In genomic region chr2:167043400-167044121, GRCm38 (mm10) we compare ENCODE assay signal across 10 mouse cellular contexts. TPM values are rescaled to one million over a fixed set of nuclear protein-coding genes. Genes with fewer than 3 reads are reported as not detected.
A peak's percentile ranks its signal among the peaks of the same experiment; 100 is the strongest.
DNase-seq lines count a peak whose midpoint lies in the region; ATAC-seq and TF ChIP-seq lines count a peak whose summit lies in the region.
"Had no signal": no experiment of that assay in that cellular context is flagged by ENCODE, and none has a peak within 500 bp of the region (broad histone marks: within the 10 kb centered on the region; RNA-seq: fewer than 3 reads in every experiment).

No protein-coding gene starts in this region.

- peak; percentile 90 for ATAC-seq in kidney, embryonic 15.5 days (replicated peaks; ENCODE audit: low FRiP score)
- ATAC-seq in erythroblast, adult 5-6 weeks (replicated peaks; ENCODE audit: low FRiP score, poor library complexity, severe bottlenecking), result peak; percentile 89
- peak; percentile 99 for ATAC-seq in liver, embryonic 14.5 days (ENCODE audit: insufficient read depth)
- ATAC-seq in stomach, embryonic 16.5 days (ENCODE audit: insufficient read depth, low FRiP score), result peak; percentile 70; the same call in 1 of the 2 replicates
- no peak for ATAC-seq in cerebellum, adult (ENCODE audit: insufficient number of reproducible peaks, low FRiP score, low TSS enrichment)

- peak; percentile 98 for TF ChIP-seq EP300 in liver, embryonic 14.5 days (IDR thresholded peaks at IDR 0.05; ENCODE audit: low read depth)

- H3K27me3 ChIP-seq in kidney, embryonic 15.5 days, result no peaks in the 10 kb centered on the region
- no peaks in the 10 kb centered on the region for H3K27me3 ChIP-seq in liver, embryonic 14.5 days (ENCODE audit: control insufficient read depth, insufficient read depth, low read length)
- H3K27me3 ChIP-seq in stomach, embryonic 16.5 days (ENCODE audit: control insufficient read depth, insufficient read depth, low read length), result no peaks in the 10 kb centered on the region
- H3K27me3 ChIP-seq: hindbrain, embryonic 13.5 days had no signal

- no peak overlapping the region for H3K4me3 ChIP-seq in kidney, embryonic 15.5 days (replicated peaks)
- peak overlapping the region; percentile 36 to 62 for H3K4me3 ChIP-seq in liver, embryonic 14.5 days (ENCODE audit: insufficient read depth in 1 of 2, low read depth in 2 of 2, low read length in 2 of 2)
- no peak overlapping the region for H3K4me3 ChIP-seq in stomach, embryonic 16.5 days (replicated peaks; ENCODE audit: low read length)
- H3K4me3 ChIP-seq: hindbrain, embryonic 13.5 days had no signal

- WGBS in kidney, embryonic 15.5 days, result 89% methylated on average over 12 of the region's 12 CpGs
- WGBS in liver, embryonic 14.5 days (ENCODE audit: insufficient replicate concordance), result 32% methylated on average over 12 of the region's 12 CpGs
- 87% methylated on average over 12 of the region's 12 CpGs for WGBS in stomach, embryonic 16.5 days

- H3K27ac ChIP-seq in kidney, embryonic 15.5 days, result no peak overlapping the region
- H3K27ac ChIP-seq in liver, embryonic 14.5 days, result peak overlapping the region; percentile 91
- peak overlapping the region; percentile 15; the same call in 1 of the 2 replicates for H3K27ac ChIP-seq in stomach, embryonic 16.5 days (ENCODE audit: low read length)
- H3K27ac ChIP-seq: hindbrain, embryonic 13.5 days had no signal

- no peak overlapping the region for H3K4me2 ChIP-seq in kidney, embryonic 15.5 days
- H3K4me2 ChIP-seq in liver, embryonic 14.5 days (ENCODE audit: low read depth), result peak overlapping the region; percentile 67
- no peak overlapping the region for H3K4me2 ChIP-seq in stomach, embryonic 16.5 days (ENCODE audit: low read depth, low read length)
- H3K4me2 ChIP-seq: hindbrain, embryonic 13.5 days had no signal

- DNase-seq in kidney, adult 11 months, result no peak
- peak; percentile 94 to 96 (median 95) for DNase-seq in liver, embryonic 14.5 days (ENCODE audit: low read depth in 3 of 3, low spot score in 3 of 3)
- no peak for DNase-seq in layer of hippocampus, adult 18-20 months (ENCODE audit: low spot score in 2 of 2)
- DNase-seq: kidney, postnatal 10 days; lung, postnatal 36 days had no signal

- H3K36me3 ChIP-seq in kidney, embryonic 15.5 days, result peaks cover 96% of the 10 kb centered on the region
- peaks cover 84% of the 10 kb centered on the region for H3K36me3 ChIP-seq in liver, embryonic 14.5 days (replicated peaks; ENCODE audit: control insufficient read depth, insufficient read depth, low read depth)
- H3K36me3 ChIP-seq in stomach, embryonic 16.5 days (ENCODE audit: control insufficient read depth, insufficient read depth, low read length), result peaks cover 19% of the 10 kb centered on the region; the same call in 1 of the 2 replicates

- peak; percentile 54 for TF ChIP-seq CTCF in liver, embryonic 14.5 days (IDR thresholded peaks at IDR 0.05; ENCODE audit: low read depth)

- H3K9me3 ChIP-seq in kidney, embryonic 15.5 days (replicated peaks), result no peaks in the 10 kb centered on the region
- H3K9me3 ChIP-seq in liver, embryonic 14.5 days (ENCODE audit: control insufficient read depth, low read length), result no peaks in the 10 kb centered on the region
- no peaks in the 10 kb centered on the region for H3K9me3 ChIP-seq in stomach, embryonic 16.5 days (replicated peaks; ENCODE audit: control insufficient read depth, low read length)
- H3K9me3 ChIP-seq: hindbrain, embryonic 13.5 days had no signal

- no peak overlapping the region for H3K9ac ChIP-seq in kidney, embryonic 15.5 days
- peak overlapping the region; percentile 65 for H3K9ac ChIP-seq in liver, embryonic 14.5 days (replicated peaks)
- H3K9ac ChIP-seq in stomach, embryonic 16.5 days (ENCODE audit: low read length), result no peak overlapping the region
- H3K9ac ChIP-seq: hindbrain, embryonic 13.5 days had no signal

- H3K4me1 ChIP-seq in kidney, embryonic 15.5 days, result no peaks in the 10 kb centered on the region
- H3K4me1 ChIP-seq in liver, embryonic 14.5 days (replicated peaks; ENCODE audit: control insufficient read depth in 2 of 2, insufficient read depth in 2 of 2, low read length in 1 of 2), result peaks cover 34 to 49% of the 10 kb centered on the region in 2 experiments
- no peaks in the 10 kb centered on the region for H3K4me1 ChIP-seq in stomach, embryonic 16.5 days (ENCODE audit: control insufficient read depth, insufficient read depth, low read length)
- H3K4me1 ChIP-seq: hindbrain, embryonic 13.5 days had no signal

RNA-seq across cellular contexts. Expression of gene Znfx1, which starts 19.3 kb away (rescaled TPM):
- 9.5 and 10.2 TPM in 2 replicates for polyA plus RNA-seq in kidney, embryonic 15.5 days (2015; fragmentation: Nextera tagmentation; extraction: Ambion mirVana)
- total RNA-seq in erythroblast, adult 5-6 weeks (2015; ENCODE audit: low replicate concordance), result 28.6 and 31.9 TPM in 2 replicates
- 40.6 and 42.5 TPM in 2 replicates for total RNA-seq in erythroblast, adult 5-6 weeks (2017; ENCODE audit: low replicate concordance)
- 7.7 and 7.8 TPM in 2 replicates for polyA plus RNA-seq in liver, embryonic 14.5 days (2012; rRNA removed)
- polyA plus RNA-seq in liver, embryonic 14.5 days (2014; fragmentation: Nextera tagmentation; extraction: Ambion mirVana), result 6.7 and 8.2 TPM in 2 replicates
- polyA plus RNA-seq in stomach, embryonic 16.5 days (2015; fragmentation: Nextera tagmentation; extraction: Ambion mirVana), result 9.2 and 9.5 TPM in 2 replicates
- total RNA-seq in layer of hippocampus, adult 18-20 months (2021), result 10 to 100 TPM; 45.8 to 49.9 TPM

RNA-seq across cellular contexts. Expression of gene Ddx27, which starts 28.6 kb away (rescaled TPM):
- 57.7 and 59.4 TPM in 2 replicates for polyA plus RNA-seq in kidney, embryonic 15.5 days (2015; fragmentation: Nextera tagmentation; extraction: Ambion mirVana)
- total RNA-seq in erythroblast, adult 5-6 weeks (2015; ENCODE audit: low replicate concordance), result 14.2 and 21.5 TPM in 2 replicates
- 21.6 and 32.3 TPM in 2 replicates for total RNA-seq in erythroblast, adult 5-6 weeks (2017; ENCODE audit: low replicate concordance)
- polyA plus RNA-seq in liver, embryonic 14.5 days (2012; rRNA removed), result 26.4 and 39.5 TPM in 2 replicates
- 26.5 and 30.2 TPM in 2 replicates for polyA plus RNA-seq in liver, embryonic 14.5 days (2014; fragmentation: Nextera tagmentation; extraction: Ambion mirVana)
- 45.8 and 46.0 TPM in 2 replicates for polyA plus RNA-seq in stomach, embryonic 16.5 days (2015; fragmentation: Nextera tagmentation; extraction: Ambion mirVana)
- 10 to 100 TPM; 26.8 to 31.4 TPM for total RNA-seq in layer of hippocampus, adult 18-20 months (2021)

RNA-seq across cellular contexts. Expression of gene Stau1, which starts 47.5 kb away (rescaled TPM):
- 86.4 and 88.7 TPM in 2 replicates for polyA plus RNA-seq in kidney, embryonic 15.5 days (2015; fragmentation: Nextera tagmentation; extraction: Ambion mirVana)
- total RNA-seq in erythroblast, adult 5-6 weeks (2015; ENCODE audit: low replicate concordance), result 13.6 and 24.0 TPM in 2 replicates
- 29.5 and 46.3 TPM in 2 replicates for total RNA-seq in erythroblast, adult 5-6 weeks (2017; ENCODE audit: low replicate concordance)
- polyA plus RNA-seq in liver, embryonic 14.5 days (2012; rRNA removed), result 8.8 and 11.4 TPM in 2 replicates
- polyA plus RNA-seq in liver, embryonic 14.5 days (2014; fragmentation: Nextera tagmentation; extraction: Ambion mirVana), result 15.6 and 17.9 TPM in 2 replicates
- polyA plus RNA-seq in stomach, embryonic 16.5 days (2015; fragmentation: Nextera tagmentation; extraction: Ambion mirVana), result 76.1 and 83.3 TPM in 2 replicates
- total RNA-seq in layer of hippocampus, adult 18-20 months (2021), result 10 to 100 TPM; 64.0 to 69.7 TPM

Comparison
In these comparisons a context has a peak if more than half of its experiments do, and no peak if none do; other contexts are left out.
1. H3K4me3 ChIP-seq: peak in liver, embryonic 14.5 days (2 of 2); none in kidney, embryonic 15.5 days (single experiment) and stomach, embryonic 16.5 days (single experiment).
2. DNase-seq: peak in liver, embryonic 14.5 days (3 of 3); none in kidney, adult 11 months (single experiment) and layer of hippocampus, adult 18-20 months (0 of 2).